Mouse (Mus musculus) lung, postnatal 14 days (tissue): Measurements from ENCODE around the gene Mtap.

Source experiments
- DNase-seq: peaks from one replicate; pipeline ENCODE4 v3.0.0; 2021

Mtap gene

GRCm38 (mm10) chr4:89137542-89138360, 829 bp downstream of the Mtap start:
- peak; percentile 49 for DNase-seq

GRCm38 (mm10) chr4:89138361-89138651, 1.4 kb downstream of the Mtap start:
- DNase-seq = no peak

GRCm38 (mm10) chr4:89140832-89141231, 3.9 kb downstream of the Mtap start:
- DNase-seq = no peak

- DNase-seq = peak; percentile 83
Observed at GRCm38 (mm10) chr4:89145409-89145808, 8.5 kb downstream of the Mtap start.

- DNase-seq = no peak
Observed at GRCm38 (mm10) chr4:89146291-89146690, 9.4 kb downstream of the Mtap start.

GRCm38 (mm10) chr4:89149261-89149660, 12.3 kb downstream of the Mtap start:
- no peak for DNase-seq

GRCm38 (mm10) chr4:89161389-89161788, 24.5 kb downstream of the Mtap start:
- DNase-seq = no peak

GRCm38 (mm10) chr4:89162496-89162895, 25.6 kb downstream of the Mtap start:
- DNase-seq = no peak

- no peak for DNase-seq
Observed at GRCm38 (mm10) chr4:89163613-89164012, 26.7 kb downstream of the Mtap start.

- no peak for DNase-seq
Observed at GRCm38 (mm10) chr4:89164681-89165080, 27.8 kb downstream of the Mtap start.

GRCm38 (mm10) chr4:89168877-89169276, 32.0 kb downstream of the Mtap start:
- no peak for DNase-seq

- no peak for DNase-seq
Observed at GRCm38 (mm10) chr4:89169739-89170138, 32.8 kb downstream of the Mtap start.

GRCm38 (mm10) chr4:89170931-89171330, 34.0 kb downstream of the Mtap start:
- no peak for DNase-seq

GRCm38 (mm10) chr4:89172873-89173605, 36.1 kb downstream of the Mtap start:
- no peak for DNase-seq

- no peak for DNase-seq
Observed at GRCm38 (mm10) chr4:89177514-89178307, 40.8 kb downstream of the Mtap start.

GRCm38 (mm10) chr4:89180121-89180520, 43.2 kb downstream of the Mtap start:
- DNase-seq = no peak

- no peak for DNase-seq
Observed at GRCm38 (mm10) chr4:89181656-89182055, 44.7 kb downstream of the Mtap start.

GRCm38 (mm10) chr4:89182486-89182885, 45.6 kb downstream of the Mtap start:
- DNase-seq = no peak

- no peak for DNase-seq
Observed at GRCm38 (mm10) chr4:89195481-89195880, 58.6 kb downstream of the Mtap start.

- DNase-seq = no peak
Observed at GRCm38 (mm10) chr4:89197128-89197527, 60.2 kb downstream of the Mtap start.

- no peak for DNase-seq
Observed at GRCm38 (mm10) chr4:89200806-89201205, 63.9 kb downstream of the Mtap start.

GRCm38 (mm10) chr4:89209310-89209709, 72.4 kb downstream of the Mtap start:
- DNase-seq = no peak

GRCm38 (mm10) chr4:89210314-89210713, 73.4 kb downstream of the Mtap start:
- DNase-seq = no peak

GRCm38 (mm10) chr4:89212178-89212577, 75.3 kb downstream of the Mtap start:
- DNase-seq = no peak
